Mouse (Mus musculus) thymus, adult 2 months (tissue): ENCODE results near the gene Ube2d1.

Experiments used
- CTCF ChIP-seq: fragments of 200-500 bp; IDR thresholded peaks from 2 replicates; pipeline ENCODE4 v1.5.1; 2012; ENCODE audit warnings: mild to moderate bottlenecking, control low read depth, low read length, moderate library complexity, borderline replicate concordance; ENCODE audit not compliant: control insufficient read depth, poor library complexity, insufficient read depth; ENCODE audit errors: extremely low read depth
- POLR2A ChIP-seq: fragments of 200-500 bp; IDR thresholded peaks from 2 replicates; pipeline ENCODE4 v1.6.1; 2012; ENCODE audit warnings: mild to moderate bottlenecking, low read length, control low read depth, moderate library complexity; ENCODE audit not compliant: control insufficient read depth, poor library complexity, insufficient read depth; ENCODE audit errors: extremely low read depth

- TF ChIP-seq CTCF (no peak), POLR2A (no peak)
Measured at GRCm38 (mm10) chr10:71314596-71314995, 29.5 kb upstream of the Ube2d1 start.
